Mouse (Mus musculus) embryonic facial prominence, embryonic 11.5 days (tissue): ENCODE results near the gene Pam. TPM values are rescaled to one million over a fixed set of nuclear protein-coding genes. Genes with fewer than 3 reads are reported as not detected.
"Not testable (repeated sequence)": the region's sequence is repeated elsewhere in the genome, so short reads cannot be mapped to it uniquely, and the experiment has no call there.

Experiments used
- ATAC-seq: fragments of 200-750 bp; cut with Nextera tagmentation; replicated peaks from 2 replicates; pipeline ENCODE4 v1.8.0; 2017; ENCODE audit warnings: low read depth; ENCODE audit not compliant: insufficient number of reproducible peaks, low FRiP score, low TSS enrichment
- DNase-seq: peaks from one replicate; pipeline ENCODE4 v3.0.0-alpha.2; 2015; ENCODE audit warnings: low spot score
- H3K27ac ChIP-seq: fragments of 300-500 bp; sonication (generic); replicated peaks from 2 replicates; pipeline ENCODE4 v1.5.1; 2014; ENCODE audit warnings: mild to moderate bottlenecking, low read depth, low read length, control low read depth
- H3K27me3 ChIP-seq: fragments of 300-500 bp; sonication (generic); 2 replicates; pipeline ENCODE4 v1.6.1; 2014; ENCODE audit warnings: mild to moderate bottlenecking, low read length, moderate library complexity, mixed read lengths; ENCODE audit not compliant: control insufficient read depth, insufficient read depth
- H3K36me3 ChIP-seq: fragments of 300-500 bp; sonication (generic); replicated peaks from 2 replicates; pipeline ENCODE4 v1.6.1; 2014; ENCODE audit warnings: low read depth, mild to moderate bottlenecking, low read length, moderate library complexity, mixed read lengths; ENCODE audit not compliant: control insufficient read depth, insufficient read depth
- H3K4me1 ChIP-seq: fragments of 300-500 bp; sonication (generic); 2 replicates; pipeline ENCODE4 v1.6.1; 2014; ENCODE audit warnings: low read length, mixed read lengths; ENCODE audit not compliant: control insufficient read depth, insufficient read depth
- H3K4me2 ChIP-seq: fragments of 300-500 bp; sonication (generic); 2 replicates; pipeline ENCODE4 v1.6.1; 2014; ENCODE audit warnings: low read depth, mild to moderate bottlenecking, control low read depth, low read length, moderate library complexity
- H3K4me3 ChIP-seq: fragments of 300-500 bp; sonication (generic); 2 replicates; pipeline ENCODE4 v1.5.1; 2014; ENCODE audit warnings: low read depth, low read length, control low read depth
- H3K9ac ChIP-seq: fragments of 300-500 bp; sonication (generic); replicated peaks from 2 replicates; pipeline ENCODE4 v1.6.1; 2014; ENCODE audit warnings: mild to moderate bottlenecking, control low read depth, low read length
- H3K9me3 ChIP-seq: fragments of 300-500 bp; sonication (generic); replicated peaks from 2 replicates; pipeline ENCODE4 v1.6.1; 2016; ENCODE audit warnings: mild to moderate bottlenecking, low read length, inconsistent platforms, mixed read lengths; ENCODE audit not compliant: control insufficient read depth
- WGBS: fragments of 180-500 bp; shearing (Covaris S2); extraction: QIAGEN DNeasy Blood & Tissue Kit; methylation state at CpG from one replicate; pipeline ENCODE4 v1.1.7; 2014; 5-methylcytosine and 5-hydroxymethylcytosine counted together
- polyA plus RNA-seq: library from polyadenylated mRNA; unstranded; fragments of >200 nt; fragmentation: Nextera tagmentation; extraction: Ambion mirVana; gene quantifications from 2 replicates; pipeline ENCODE4 v1.2.1, GENCODE M21; 2014

Pam gene
- polyA plus RNA-seq, 1 experiment from 2014 or later = 22.3 TPM

DNA sequence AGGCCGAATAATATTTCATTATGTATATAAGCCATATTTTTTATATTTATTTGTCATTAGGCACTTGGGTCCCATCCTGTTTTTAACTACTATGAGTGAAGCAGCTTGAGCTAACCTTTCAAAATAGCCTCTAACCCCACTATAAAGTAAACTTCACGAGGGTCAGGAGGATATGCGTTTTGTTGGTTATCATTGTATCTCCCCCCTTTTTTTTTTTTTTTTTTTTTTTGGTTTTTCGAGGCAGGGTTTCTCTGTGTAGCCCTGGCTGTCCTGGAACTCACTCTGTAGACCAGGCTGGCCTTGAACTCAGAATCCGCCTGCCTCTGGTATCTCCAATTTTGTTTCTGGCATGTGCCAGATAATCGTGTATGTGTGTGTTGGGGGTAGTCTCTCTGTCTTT is 322.1 kb downstream of the Pam start:
- Histone ChIP-seq H3K4me2 (no peak overlapping the region), H3K27me3 (no peaks in the 10 kb centered on the region), H3K9ac (no peak overlapping the region), H3K4me3 (no peak overlapping the region), H3K4me1 (no peaks in the 10 kb centered on the region), H3K27ac (no peak overlapping the region), H3K9me3 (no peaks in the 10 kb centered on the region), H3K36me3 (no peaks in the 10 kb centered on the region)
- 89% methylated on average over 6 of the region's 6 CpGs for WGBS
- DNase-seq (no peak), ATAC-seq (no peak)

DNA sequence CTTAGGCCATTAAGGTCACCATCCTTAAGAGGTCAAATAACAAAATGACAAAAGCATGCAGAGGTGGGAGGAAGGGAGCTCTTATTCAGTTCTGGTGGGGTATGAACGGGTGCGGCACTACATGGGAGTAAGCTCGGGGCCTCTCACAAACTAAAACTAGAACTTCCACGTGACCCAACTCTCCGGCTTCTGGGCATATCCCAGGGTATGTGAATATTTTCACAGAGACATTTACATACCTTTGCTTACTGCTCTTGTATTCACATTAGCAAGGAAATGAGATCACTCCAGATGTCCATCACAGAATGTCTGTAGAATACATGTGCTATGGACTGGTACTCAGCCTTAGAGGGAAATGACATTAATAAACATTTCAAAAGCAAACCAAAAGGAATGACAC is 323.7 kb downstream of the Pam start:
- DNase-seq (no peak), ATAC-seq (no peak)
- WGBS = 97% methylated on average over 5 of the region's 5 CpGs
- Histone ChIP-seq H3K36me3 (no peaks in the 10 kb centered on the region), H3K9me3 (no peaks in the 10 kb centered on the region), H3K4me3 (no peak overlapping the region), H3K9ac (no peak overlapping the region), H3K4me1 (no peaks in the 10 kb centered on the region), H3K4me2 (no peak overlapping the region), H3K27ac (no peak overlapping the region), H3K27me3 (no peaks in the 10 kb centered on the region)

DNA sequence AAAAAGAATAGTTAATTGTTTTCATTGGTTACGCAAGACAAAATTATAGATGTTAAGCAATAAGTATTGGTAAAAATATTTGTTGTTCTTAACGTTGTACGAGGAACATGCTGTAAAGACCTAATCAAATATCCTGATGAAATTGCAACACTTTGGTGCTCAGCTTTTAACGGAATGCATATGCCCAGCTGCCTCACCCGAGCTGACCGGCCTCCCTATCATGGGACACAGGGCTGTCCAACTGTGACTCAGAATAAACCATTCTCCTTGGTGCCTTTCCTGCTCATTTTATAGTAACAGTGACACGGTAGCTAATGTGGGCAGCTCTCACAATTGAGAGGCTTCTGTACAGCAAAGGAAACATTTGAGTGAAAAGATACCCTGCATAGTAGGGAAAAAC is 324.3 kb downstream of the Pam start:
- Histone ChIP-seq H3K36me3 (no peaks in the 10 kb centered on the region), H3K9ac (no peak overlapping the region), H3K4me3 (no peak overlapping the region), H3K9me3 (no peaks in the 10 kb centered on the region), H3K27me3 (no peaks in the 10 kb centered on the region), H3K4me2 (no peak overlapping the region; the same call in 1 of the 2 replicates), H3K27ac (no peak overlapping the region), H3K4me1 (no peaks in the 10 kb centered on the region)
- no peak for DNase-seq
- 75% methylated on average over 7 of the region's 7 CpGs for WGBS
- no peak for ATAC-seq

DNA sequence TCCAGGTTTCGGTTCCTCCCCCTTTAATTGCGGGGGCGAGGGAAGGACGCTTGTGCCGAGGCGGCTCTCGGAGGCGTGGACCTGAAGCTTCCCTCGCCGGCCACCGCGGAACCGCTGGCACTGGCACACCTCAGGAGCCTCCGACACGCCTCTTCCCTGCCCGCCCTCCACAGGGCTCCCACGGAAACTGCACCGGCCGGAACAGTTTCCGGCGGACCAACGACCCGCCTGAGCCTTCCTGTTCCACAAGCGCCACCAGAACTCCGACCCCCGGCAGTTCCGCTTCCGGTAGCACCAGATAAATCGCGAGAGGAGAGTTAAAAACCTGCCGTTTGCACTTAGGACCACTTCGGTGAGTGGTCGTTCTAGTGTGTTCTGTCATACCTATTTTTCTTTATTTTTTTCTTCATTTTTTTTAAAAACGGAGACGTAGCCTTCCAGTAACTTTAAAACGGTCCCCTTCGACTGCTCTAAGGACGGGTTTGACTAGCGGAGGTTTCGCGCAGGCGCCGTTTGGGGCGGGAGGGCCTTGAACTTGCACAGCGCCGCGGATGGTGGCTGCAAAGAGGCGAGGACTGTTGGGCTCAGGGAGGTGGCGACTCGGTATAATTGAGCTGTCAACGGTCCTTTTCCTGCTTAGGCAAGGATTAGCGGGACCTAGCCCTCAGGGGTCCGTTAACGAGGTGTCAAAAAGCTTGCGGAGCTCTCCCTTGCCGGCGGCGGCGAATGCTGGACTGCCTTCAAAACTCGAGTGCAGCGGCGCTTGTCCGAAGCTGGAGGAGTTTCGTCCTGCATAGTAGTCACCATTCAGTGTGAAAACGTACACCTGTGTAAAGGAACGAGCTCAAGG is 325.3 kb downstream of the Pam start, which contains the start of the genes Gin1 and Ppip5k2:
Gene Gin1 (plus strand): TSS at position 269 of the 850 bp plus-strand sequence.
Gene Ppip5k2 (minus strand): TSS at position 508 of the 850 bp plus-strand sequence.
- H3K4me1 ChIP-seq = no peaks in the 10 kb centered on the region
- H3K4me2 ChIP-seq = peak within 1 kb of the TSS; percentile 49
- H3K9ac ChIP-seq = peak within 1 kb of the TSS; percentile 77
- DNase-seq (peak; percentile 96), ATAC-seq (peak; percentile 99)
- no peaks in the 10 kb centered on the region for H3K36me3 ChIP-seq
- peak within 1 kb of the TSS; percentile 71 for H3K4me3 ChIP-seq
- no peaks in the 10 kb centered on the region for H3K27me3 ChIP-seq
- no peaks in the 10 kb centered on the region for H3K9me3 ChIP-seq
- under 1% methylated on average over 66 of the region's 66 CpGs for WGBS
- H3K27ac ChIP-seq = 0 out of 2 replicates have a peak within 1 kb of the TSS, but pooled peaks have one; percentile 43

DNA sequence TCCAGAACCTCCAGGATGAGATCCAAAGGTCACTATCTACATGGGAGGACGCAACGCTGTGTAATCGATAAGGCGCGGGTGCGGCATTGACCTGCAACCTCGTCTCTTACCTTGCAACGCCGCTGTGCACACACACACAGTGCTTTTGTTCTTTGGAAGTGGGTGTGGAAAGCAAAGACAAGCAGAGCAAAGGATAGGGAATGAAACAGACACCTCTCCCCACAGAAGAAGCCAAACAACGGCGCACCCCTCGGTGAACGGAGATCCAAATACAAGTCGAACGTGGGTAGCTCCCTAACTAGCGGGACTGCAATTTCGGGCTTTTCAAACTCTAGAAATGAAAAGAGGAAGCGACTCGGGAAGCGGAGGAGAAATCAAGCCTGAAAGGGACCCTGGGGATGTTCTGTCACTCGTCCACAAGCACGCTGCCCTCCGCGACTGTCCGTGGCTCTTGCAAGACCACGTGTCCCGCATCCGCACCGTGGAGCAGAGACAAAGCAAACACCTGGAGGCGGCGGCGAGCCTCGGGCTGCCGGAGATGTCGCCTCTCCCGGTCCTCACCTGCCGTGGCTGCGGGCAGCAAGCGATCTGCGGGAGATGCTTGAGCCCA is 326.0 kb downstream of the Pam start:
- H3K27me3 ChIP-seq = no peaks in the 10 kb centered on the region
- H3K4me3 ChIP-seq = peak overlapping the region; percentile 71
- under 1% methylated on average over 36 of the region's 40 CpGs for WGBS
- no peaks in the 10 kb centered on the region for H3K9me3 ChIP-seq
- peak overlapping the region; percentile 77 for H3K9ac ChIP-seq
- H3K4me1 ChIP-seq = no peaks in the 10 kb centered on the region
- H3K36me3 ChIP-seq = no peaks in the 10 kb centered on the region
- ATAC-seq (peak; percentile 61), DNase-seq (peak; percentile 43)
- H3K27ac ChIP-seq = 0 out of 2 replicates have a peak overlapping the region, but pooled peaks have one; percentile 43
- peak overlapping the region; percentile 45 for H3K4me2 ChIP-seq

DNA sequence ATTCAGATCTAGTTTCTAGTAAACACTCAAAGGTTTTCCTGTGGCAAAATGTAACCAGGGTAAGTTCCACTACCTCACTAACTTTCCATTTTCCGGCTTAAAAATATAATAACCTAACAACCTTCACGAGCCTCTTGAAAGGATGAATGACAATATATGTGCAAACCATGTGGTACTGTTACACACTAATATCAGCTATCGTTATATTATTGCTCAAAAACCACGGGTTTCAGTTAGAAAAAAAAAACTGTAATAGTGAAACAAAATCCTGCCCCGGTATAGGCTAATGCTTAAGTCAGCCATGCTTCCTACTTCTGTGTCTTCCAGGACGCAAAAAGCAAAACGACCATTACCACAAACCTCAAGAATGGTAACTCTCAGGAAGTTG is 326.5 kb downstream of the Pam start:
- ATAC-seq = no peak
- 15% methylated on average over 7 of the region's 7 CpGs for WGBS
- peak overlapping the region; percentile 45 for H3K4me2 ChIP-seq
- no peak overlapping the region for H3K27ac ChIP-seq
- H3K27me3 ChIP-seq = no peaks in the 10 kb centered on the region
- H3K9me3 ChIP-seq = no peaks in the 10 kb centered on the region
- peak overlapping the region; percentile 77 for H3K9ac ChIP-seq
- H3K4me3 ChIP-seq = peak overlapping the region; percentile 71
- no peaks in the 10 kb centered on the region for H3K4me1 ChIP-seq
- no peaks in the 10 kb centered on the region for H3K36me3 ChIP-seq
- no peak for DNase-seq

DNA sequence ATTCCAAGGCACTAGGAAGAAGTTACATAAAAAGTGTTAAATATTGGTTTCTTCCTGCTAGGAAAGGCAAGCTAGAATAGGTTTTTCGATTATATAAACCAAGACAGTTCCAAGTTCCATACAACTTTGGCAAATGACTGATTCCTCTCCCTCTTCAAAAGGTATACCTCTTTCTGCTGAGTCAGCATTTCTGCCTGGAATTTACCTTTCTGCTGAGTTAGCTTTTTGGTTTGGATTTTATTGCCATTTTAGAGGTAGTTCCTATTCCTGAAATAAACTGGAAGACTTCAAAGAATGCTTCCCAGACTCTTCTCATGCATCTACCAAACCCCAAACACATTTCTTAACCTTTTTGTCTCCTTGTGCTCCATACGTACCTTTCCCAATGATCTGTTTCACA is 327.4 kb downstream of the Pam start:
- Histone ChIP-seq H3K27ac (no peak overlapping the region), H3K9me3 (no peaks in the 10 kb centered on the region), H3K36me3 (no peaks in the 10 kb centered on the region), H3K27me3 (no peaks in the 10 kb centered on the region), H3K4me3 (no peak overlapping the region), H3K9ac (no peak overlapping the region), H3K4me1 (no peaks in the 10 kb centered on the region), H3K4me2 (no peak overlapping the region)
- 80% methylated on average over 2 of the region's 2 CpGs for WGBS
- ATAC-seq (no peak), DNase-seq (peak; percentile 9)

DNA sequence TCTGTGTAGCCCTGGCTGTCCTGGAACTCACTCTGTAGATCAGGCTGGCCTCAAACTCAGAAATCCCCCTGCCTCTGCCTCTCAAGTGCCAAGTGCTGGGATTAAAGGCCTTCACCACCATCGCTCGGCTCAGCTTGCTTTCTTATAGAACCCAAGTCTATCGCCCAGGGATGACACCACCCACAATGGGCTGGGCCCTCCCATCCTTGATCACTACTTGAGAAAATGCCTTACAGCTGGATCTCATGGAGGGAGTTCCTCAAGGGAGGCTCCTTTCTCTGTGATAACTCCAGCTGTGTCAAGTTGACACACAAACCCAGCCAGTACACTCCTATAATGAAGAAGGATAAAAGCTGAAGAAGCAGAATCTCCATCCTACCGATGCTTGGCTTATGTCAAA is 329.7 kb downstream of the Pam start:
- not testable (repeated sequence) for H3K4me3 ChIP-seq

More for the DNA sequence above, 329.7 kb downstream of the Pam start:
- not testable (repeated sequence) for H3K27me3 ChIP-seq, H3K27ac ChIP-seq, ATAC-seq, H3K4me1 ChIP-seq, H3K4me2 ChIP-seq, H3K36me3 ChIP-seq, H3K9ac ChIP-seq, DNase-seq, H3K9me3 ChIP-seq
- 80% methylated on average over 4 of the region's 4 CpGs for WGBS
